Mouse (Mus musculus): ENCODE measurements at regions not wholly inside any gene's neighbourhood (a gene's known extent, or its start where the extent isn't known, plus 50 kb on each side); places are given as distances from the start of the nearest gene placed in this dataset.

- DNase-seq (ENCODE audit: extremely low spot score in 1 of 2, low spot score in 2 of 2): no peak
- intact Hi-C loops (cut with DNase I): no loop called here
These were observed 103.4 kb upstream of the Hnrnpa3 start for GRCm38 (mm10) chr2:75555676-75556075.

GRCm38 (mm10) chr2:75556744-75557143, 102.3 kb upstream of the Hnrnpa3 start:
- intact Hi-C loops (cut with DNase I): no loop called here
- no peak for DNase-seq (ENCODE audit: extremely low spot score in 1 of 2, low spot score in 2 of 2)

GRCm38 (mm10) chr2:75557392-75557791, 101.7 kb upstream of the Hnrnpa3 start:
- intact Hi-C loops (cut with DNase I): no loop called here
- DNase-seq (ENCODE audit: extremely low spot score in 1 of 2, low spot score in 2 of 2): no peak

- intact Hi-C loops (cut with DNase I): no loop called here
- no peak for DNase-seq (ENCODE audit: extremely low spot score in 1 of 2, low spot score in 2 of 2)
These were observed 99.1 kb upstream of the Hnrnpa3 start for GRCm38 (mm10) chr2:75559920-75560319.

- intact Hi-C loops (cut with DNase I): no loop called here
- DNase-seq (ENCODE audit: extremely low spot score in 1 of 2, low spot score in 2 of 2): no peak
These were observed 95.7 kb upstream of the Hnrnpa3 start for GRCm38 (mm10) chr2:75563253-75563913.

GRCm38 (mm10) chr2:75564809-75565208, 94.3 kb upstream of the Hnrnpa3 start:
- intact Hi-C loops (cut with DNase I): no loop called here
- DNase-seq (ENCODE audit: extremely low spot score in 1 of 2, low spot score in 2 of 2): no peak

- DNase-seq (ENCODE audit: extremely low spot score in 1 of 2, low spot score in 2 of 2): no peak
- intact Hi-C loops (cut with DNase I): no loop called here
These were observed 91.9 kb upstream of the Hnrnpa3 start for GRCm38 (mm10) chr2:75567131-75567530.

GRCm38 (mm10) chr2:75569756-75570155, 89.3 kb upstream of the Hnrnpa3 start:
- no peak for DNase-seq (ENCODE audit: extremely low spot score in 1 of 2, low spot score in 2 of 2)

GRCm38 (mm10) chr2:75570246-75570645, 88.8 kb upstream of the Hnrnpa3 start:
- no peak for DNase-seq (ENCODE audit: extremely low spot score in 1 of 2, low spot score in 2 of 2)
- intact Hi-C loops (cut with DNase I): no loop called here

More at GRCm38 (mm10) chr2:75569756-75570155, 89.3 kb upstream of the Hnrnpa3 start:
- intact Hi-C loops (cut with DNase I): no loop called here

- DNase-seq (ENCODE audit: extremely low spot score in 1 of 2, low spot score in 2 of 2): peak; percentile 19 to 84
- intact Hi-C loops (cut with DNase I): loop anchor here (5.0 to 10.0 kb wide), 2 partner anchors 270 to 448 kb away; no protein-coding TSS in a partner anchor
These were observed 74.1 kb upstream of the Hnrnpa3 start for GRCm38 (mm10) chr2:75584975-75585374.

- intact Hi-C loops (cut with DNase I): loop anchor here (2.0 to 10.0 kb wide), 3 partner anchors 274 to 886 kb away; no protein-coding TSS in a partner anchor
These were observed 70.5 kb upstream of the Hnrnpa3 start for GRCm38 (mm10) chr2:75588572-75588971.

GRCm38 (mm10) chr2:75589452-75589851, 69.6 kb upstream of the Hnrnpa3 start:
- DNase-seq (ENCODE audit: extremely low spot score in 1 of 2, low spot score in 2 of 2): peak; percentile 15 to 35
- intact Hi-C loops (cut with DNase I): loop anchor here (2.0 to 10.0 kb wide), 3 partner anchors 275 to 887 kb away; no protein-coding TSS in a partner anchor

More at GRCm38 (mm10) chr2:75588572-75588971, 70.5 kb upstream of the Hnrnpa3 start:
- DNase-seq (ENCODE audit: extremely low spot score in 1 of 2, low spot score in 2 of 2): peak; percentile 43 to 82

- intact Hi-C loops (cut with DNase I): no loop called here
These were observed 68.9 kb upstream of the Hnrnpa3 start for GRCm38 (mm10) chr2:75590175-75590574.

GRCm38 (mm10) chr2:75600511-75600910, 58.5 kb upstream of the Hnrnpa3 start:
- intact Hi-C loops (cut with DNase I): loop anchor here (10.0 kb wide), 1 partner anchor 284 kb away; no protein-coding TSS in a partner anchor

More at GRCm38 (mm10) chr2:75590175-75590574, 68.9 kb upstream of the Hnrnpa3 start:
- peak; percentile 67 to 90 for DNase-seq (ENCODE audit: extremely low spot score in 1 of 2, low spot score in 2 of 2)

GRCm38 (mm10) chr2:75603175-75603871, 55.7 kb upstream of the Hnrnpa3 start:
- intact Hi-C loops (cut with DNase I): loop anchor here (10.0 kb wide), 1 partner anchor 281 kb away; no protein-coding TSS in a partner anchor
- DNase-seq (ENCODE audit: extremely low spot score in 1 of 2, low spot score in 2 of 2): peak in 1 of 2 experiments; percentile 51

More at GRCm38 (mm10) chr2:75600511-75600910, 58.5 kb upstream of the Hnrnpa3 start:
- DNase-seq (ENCODE audit: extremely low spot score in 1 of 2, low spot score in 2 of 2): no peak

GRCm38 (mm10) chr2:75605634-75606033, 53.4 kb upstream of the Hnrnpa3 start:
- intact Hi-C loops (cut with DNase I): loop anchor here (1.0 to 10.0 kb wide), 4 partner anchors 176 to 467 kb away; no protein-coding TSS in a partner anchor
- DNase-seq (ENCODE audit: extremely low spot score in 1 of 2, low spot score in 2 of 2): peak in 1 of 2 experiments; percentile 55

- no peak for DNase-seq (ENCODE audit: extremely low spot score in 1 of 2, low spot score in 2 of 2)
- intact Hi-C loops (cut with DNase I): loop anchor here (5.0 to 10.0 kb wide), 3 partner anchors 278 to 465 kb away; no protein-coding TSS in a partner anchor
These were observed 51.8 kb upstream of the Hnrnpa3 start for GRCm38 (mm10) chr2:75607010-75607915.

GRCm38 (mm10) chr2:75607958-75608357, 51.1 kb upstream of the Hnrnpa3 start:
- intact Hi-C loops (cut with DNase I): loop anchor here (5.0 to 10.0 kb wide), 3 partner anchors 277 to 464 kb away; no protein-coding TSS in a partner anchor

More at GRCm38 (mm10) chr2:75607958-75608357, 51.1 kb upstream of the Hnrnpa3 start:
- no peak for DNase-seq (ENCODE audit: extremely low spot score in 1 of 2, low spot score in 2 of 2)
